Mouse (Mus musculus) right cerebral cortex, adult 2 months (tissue): ENCODE measurements at regions not wholly inside any gene's neighbourhood (a gene's known extent, or its start where the extent isn't known, plus 50 kb on each side); places are given as distances from the start of the nearest gene placed in this dataset.

Experiments
- DNase-seq, 2 experiments: peaks; one replicate each; pipeline ENCODE4 v3.0.0; 2021 to 2022; ENCODE audit warnings: low spot score in 2 of 2

DNA sequence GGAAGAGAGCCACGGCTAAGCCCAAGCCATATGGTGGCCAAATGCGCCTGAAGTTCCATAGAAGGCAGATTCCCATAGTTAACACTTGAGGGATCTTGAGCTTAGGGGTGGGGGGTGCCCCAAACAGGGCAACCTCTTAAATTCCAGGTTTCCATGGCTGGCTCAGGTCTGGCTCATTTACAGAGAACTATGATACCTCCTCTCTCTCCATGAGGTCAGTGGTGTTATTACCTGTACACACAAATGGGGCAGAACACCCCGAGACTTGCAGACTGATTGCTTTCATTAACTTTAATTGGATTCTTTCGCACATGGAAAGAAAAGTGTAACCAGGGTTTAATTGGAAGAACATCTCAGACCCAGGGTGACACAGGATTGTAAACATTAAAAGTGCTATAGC is 177.1 kb upstream of the Klhl29 start:
- no peak for DNase-seq

DNA sequence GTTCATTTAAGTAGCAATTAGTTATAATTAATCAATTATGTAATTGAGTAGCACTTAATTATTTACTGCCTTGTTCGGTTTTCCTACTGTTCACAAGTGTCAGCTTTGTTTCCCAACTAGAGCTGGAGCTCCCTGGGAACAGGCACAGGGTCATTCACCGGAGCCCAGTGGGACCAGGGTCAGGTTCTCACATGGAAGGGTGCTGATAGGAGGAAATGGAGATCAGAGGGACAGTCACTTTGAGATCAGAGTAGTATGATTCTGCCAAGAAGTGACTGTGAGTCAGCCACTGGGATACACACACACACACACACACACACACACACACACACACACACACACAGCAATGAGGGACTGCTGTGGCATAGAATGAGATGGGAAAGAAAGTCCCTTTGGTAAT is 176.4 kb upstream of the Klhl29 start:
- DNase-seq = no peak

DNA sequence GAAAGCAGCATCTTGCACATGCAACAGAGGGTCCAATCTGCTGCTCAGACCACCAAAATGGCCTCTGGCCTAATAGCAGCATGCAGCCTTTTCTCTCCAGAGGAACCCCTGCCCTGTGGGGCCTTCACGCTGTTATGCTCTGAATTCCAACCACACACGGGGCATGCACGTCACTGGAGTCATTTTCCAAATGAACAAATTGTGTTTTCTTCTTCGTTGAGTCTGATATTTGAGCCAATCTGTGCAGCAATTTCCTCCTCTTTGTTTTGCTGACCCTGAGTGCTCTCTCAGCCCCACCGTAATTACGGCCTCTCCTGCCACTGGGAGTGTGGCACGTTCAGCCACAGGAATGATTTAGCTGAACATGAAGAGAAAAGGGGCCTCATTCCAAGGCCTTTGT is 174.3 kb upstream of the Klhl29 start:
- no peak for DNase-seq

DNA sequence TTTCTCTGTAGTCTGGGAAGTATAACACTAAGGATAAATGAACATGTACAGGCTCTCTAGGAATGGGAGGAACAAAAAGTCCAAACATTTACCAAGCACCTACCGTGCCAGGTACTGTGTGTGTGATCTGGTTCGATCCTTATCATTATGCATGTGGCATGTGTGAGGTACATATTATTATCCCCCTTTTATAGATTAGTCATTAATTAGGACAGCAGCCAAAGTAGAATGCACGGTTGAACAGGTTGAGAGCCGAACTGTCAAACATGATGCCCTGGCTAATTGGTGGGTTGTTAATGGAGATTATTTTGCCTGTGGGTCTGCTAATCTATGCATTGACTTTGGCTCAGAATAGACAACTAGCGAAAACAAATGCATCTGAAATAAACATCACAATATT is 172.2 kb upstream of the Klhl29 start:
- no peak for DNase-seq

DNA sequence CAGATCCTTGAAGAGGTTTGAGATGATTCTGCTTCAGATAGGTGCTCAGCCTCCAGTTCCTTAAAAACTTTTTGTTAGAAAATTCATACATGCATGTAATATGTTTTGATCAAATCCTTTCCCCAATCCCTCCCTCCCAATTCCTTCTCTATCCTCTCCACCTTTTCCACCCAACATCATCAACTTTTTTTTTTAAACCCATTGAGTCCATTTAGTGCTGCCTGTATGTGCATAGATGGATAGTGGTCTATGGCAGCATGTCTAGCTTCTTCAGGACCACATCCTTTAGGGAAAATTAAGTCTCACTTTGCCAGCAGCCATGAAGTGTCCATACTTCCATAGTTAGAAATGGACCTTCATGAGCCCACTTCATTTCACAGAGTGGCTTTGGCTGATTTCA is 167.2 kb upstream of the Klhl29 start:
- no peak for DNase-seq

DNA sequence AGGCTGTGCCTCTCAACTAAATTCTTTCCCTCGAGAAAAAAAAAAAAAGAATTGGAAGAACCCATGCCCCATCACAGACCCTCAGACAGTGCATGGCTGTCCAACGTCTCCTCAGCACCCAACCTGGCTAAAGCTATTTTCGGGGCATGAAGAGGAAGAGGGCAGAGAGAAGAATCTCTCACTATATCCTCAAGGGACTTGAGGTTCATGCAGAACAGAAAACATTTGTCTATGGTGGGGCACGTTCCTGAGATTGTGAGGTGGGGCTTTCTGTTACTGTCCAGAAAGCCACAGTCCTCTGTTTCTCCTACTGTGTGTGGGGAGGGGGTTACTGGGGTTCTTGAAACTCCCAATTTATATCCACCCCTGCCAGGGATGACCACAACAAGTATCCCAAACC is 120.8 kb upstream of the Klhl29 start:
- no peak for DNase-seq

DNA sequence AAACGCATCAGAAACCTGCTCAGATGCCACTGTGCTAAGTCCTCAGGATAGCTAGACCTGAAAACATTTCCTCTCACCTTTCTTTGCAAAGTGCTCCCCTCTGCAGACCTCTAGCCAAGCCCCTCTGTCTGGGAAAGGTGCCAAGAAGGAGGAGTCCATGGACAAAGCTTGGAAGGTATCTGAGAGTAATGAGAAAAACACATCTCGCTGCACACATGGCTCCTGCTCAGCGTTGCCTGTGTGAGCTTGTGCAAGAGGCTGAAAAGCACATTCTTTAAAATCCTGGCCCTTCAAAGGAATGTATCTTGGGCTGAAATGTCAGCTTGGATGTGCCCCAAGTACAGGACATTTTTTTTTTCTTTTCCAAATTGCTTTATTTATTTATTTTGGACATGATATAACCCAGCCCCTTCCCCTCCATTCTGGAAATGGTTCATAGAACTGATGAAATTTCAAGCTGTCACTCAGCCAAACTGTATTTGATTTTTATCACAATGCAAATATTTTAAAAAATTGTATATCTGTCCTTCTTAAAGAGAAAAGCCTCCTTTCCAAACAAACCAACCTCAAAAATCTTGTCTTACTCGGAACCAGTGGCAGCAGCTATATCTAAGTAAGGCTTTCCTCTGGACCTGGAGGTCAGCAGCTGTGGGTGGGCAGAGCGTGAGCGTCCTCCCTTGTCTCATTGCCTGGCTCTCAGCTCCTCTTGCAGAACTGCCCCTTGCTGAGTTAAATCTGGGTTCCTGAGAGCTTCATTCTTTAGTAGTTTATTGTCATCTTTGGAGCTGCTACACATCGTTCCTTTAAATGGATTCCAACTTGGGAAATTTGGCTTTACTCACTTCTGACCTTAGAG is 119.4 kb upstream of the Klhl29 start:
- DNase-seq = no peak

DNA sequence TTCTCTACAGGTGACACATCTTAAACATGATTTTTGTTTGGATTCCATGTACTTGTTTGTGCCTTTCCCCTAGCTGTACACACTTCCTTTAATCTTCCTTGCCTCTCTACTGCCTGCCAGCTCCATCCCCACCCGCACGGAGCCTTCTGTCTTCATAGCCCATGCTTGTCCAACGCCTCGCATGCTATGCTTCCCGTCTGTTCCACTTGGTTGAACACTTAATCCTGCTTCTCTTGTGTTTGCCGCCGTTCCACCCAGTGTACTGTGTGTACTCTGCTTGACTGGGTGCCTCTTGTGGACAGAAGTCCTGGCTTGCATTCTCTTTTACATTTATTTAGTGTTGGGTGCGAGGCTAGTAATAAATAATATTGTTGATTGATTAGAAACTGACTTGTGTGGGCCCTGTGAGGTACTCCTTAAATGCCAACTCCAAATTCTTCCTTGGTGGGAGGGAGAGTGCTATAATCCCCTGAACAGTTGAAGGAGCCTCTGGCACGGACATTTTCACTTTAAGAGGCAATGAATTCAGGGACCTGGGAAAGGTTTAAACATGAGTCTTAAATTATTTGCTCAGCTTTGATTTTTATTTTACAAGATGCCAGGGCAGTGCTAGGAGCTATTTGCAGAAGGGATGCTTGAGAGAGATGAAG is 88.9 kb upstream of the Klhl29 start:
- DNase-seq = no peak

DNA sequence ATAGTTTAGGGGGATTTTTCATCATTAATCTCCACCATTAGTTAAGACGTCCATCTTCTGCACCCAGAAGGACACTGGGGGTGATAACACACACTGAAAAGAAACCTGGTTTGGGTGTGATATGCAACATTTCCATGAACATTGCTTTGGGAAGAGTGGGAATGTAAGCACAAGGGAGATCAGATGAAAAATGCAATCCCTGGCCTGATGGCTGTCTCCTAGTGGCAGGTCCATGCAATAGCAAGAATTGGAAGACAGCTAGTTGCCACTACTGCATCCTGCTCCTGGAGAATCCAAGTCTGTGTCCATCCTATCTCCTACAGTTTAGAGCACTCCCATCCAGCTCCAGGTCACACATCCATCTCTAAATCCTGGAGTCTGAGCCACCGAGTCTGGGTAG is 77.7 kb upstream of the Klhl29 start:
- no peak for DNase-seq

DNA sequence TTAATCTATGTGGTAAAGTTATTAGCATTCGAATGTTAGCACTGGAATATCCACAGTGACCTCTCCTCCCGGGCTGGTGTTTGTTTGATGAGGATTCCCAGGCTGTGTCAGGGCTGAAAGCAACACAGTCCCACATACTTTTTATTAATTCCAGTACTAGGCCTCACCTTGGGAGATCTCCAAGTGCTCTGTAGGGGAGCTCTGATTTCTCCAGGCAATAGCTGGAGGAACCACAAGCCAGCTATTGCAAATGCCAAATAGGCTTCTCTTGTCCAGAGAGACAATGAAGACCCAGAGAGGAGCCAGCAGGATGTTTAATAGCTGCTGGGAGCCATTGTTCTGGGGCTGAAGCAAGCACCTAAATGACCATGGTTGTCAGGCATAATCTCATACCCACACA is 68.2 kb upstream of the Klhl29 start:
- no peak for DNase-seq

DNA sequence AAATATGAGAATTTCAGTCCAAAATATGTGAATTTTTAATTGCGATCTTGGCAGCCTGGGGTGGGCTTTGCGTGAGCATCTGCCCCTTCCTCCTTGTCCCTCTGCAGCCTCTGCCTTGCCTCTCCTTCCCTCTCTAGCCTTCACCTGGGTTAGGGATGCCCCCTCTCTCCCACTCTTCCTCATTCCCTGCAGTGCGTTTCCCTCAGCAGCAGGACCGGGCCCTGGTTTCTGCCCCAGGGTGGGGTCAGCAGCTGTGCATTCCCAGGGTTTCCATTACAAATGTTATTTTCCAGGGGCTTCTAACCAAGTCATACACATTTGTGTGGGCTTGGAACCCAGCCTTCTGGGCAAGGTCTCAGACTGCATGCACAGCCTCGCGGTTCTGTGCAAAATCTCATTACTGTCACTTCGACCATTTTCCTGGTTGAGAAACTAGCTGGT is 67.6 kb upstream of the Klhl29 start:
- DNase-seq = no peak

DNA sequence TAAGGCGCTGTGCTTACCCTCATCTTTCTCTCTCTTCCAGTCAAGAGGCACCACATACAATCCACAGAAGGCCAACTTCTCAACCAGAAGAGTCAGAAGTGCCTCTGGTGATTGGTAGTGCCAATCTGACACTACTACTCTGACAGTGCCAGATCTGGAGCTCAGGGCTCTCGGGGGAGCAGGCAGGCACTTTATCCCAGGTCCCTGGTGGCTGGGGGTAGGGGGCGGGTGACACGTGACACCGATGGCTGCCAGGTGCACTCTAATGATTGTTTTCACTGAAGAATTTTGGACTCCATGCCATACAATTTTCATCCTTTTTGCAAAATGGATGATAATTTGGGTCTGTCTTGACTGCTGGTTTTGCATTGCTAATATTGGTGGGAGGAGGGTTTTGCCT is 67.2 kb upstream of the Klhl29 start:
- no peak for DNase-seq

DNA sequence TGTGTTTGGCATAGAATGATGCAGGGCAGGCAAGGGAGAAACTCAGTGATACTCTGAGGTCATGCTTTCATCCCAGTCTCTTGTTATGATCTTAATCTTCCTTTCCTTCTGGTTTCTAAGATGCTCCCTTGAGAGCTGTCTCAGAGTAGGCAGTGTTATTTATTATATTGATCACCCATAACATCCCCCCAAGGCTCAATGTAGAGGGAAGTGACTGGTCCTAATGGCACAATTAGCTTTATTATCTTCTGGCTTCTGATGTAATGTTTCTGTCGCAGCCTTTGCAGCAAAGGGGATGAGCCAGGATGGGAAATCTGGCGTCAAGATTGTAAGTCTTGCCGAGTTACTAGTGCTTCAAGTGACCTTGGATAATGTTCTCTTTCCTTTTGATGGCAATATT is 65.0 kb upstream of the Klhl29 start:
- no peak for DNase-seq

DNA sequence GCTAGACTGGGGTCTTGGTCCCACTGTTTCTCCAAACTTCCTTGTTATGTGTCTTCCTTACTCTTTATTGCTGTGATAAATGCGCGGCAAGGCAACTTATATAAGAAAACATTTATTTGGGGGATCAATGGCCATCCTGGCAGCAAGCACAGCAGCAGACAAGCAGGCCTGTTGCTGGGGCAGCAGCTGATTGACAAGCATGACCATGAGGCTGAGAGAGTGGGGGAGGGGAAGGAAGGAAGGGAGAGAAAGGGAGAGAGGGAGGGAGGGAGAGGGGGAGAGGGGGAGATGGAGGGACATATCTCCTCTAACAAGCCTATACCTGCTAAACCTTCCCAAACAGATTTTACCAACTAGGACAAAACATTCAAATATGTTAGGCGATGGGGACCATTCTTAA is 60.4 kb upstream of the Klhl29 start:
- no peak for DNase-seq

DNA sequence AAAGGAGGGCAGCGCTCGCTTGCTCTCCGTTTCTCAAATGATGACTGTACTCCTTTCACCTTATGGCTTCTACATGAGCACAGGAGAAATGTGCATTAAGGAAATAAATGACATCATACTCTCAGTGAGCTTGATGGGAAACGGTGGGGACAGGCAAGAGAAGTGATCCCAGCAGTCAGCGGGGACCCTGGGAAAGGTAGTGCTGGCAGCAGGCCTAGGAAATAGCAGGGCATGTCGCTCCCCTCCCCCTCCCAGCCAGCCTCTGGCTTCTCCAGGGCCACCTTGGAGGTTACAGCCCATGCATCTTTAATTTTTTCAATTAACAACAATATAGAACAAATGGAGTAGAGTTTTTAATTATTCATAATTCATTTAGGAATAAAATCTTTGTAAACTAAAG is 58.6 kb upstream of the Klhl29 start:
- DNase-seq = no peak

DNA sequence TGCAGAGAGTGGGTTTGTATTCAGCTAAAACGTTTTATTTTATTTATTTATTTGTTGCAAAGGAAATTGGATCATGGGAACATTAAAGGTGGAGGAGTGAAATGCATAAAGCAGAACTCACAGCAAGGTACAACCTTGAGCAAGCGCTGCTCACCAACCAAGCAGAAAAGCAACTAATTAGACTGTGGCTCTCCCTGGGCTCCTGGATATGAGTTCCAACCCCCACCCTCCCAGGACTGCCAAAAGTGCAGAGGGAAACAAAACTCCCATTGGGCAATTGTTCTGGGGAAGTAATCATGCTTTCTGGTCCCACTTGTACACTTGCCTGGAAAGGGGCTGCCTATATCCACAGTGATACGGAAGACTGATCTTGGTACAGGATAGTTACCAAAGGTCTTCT is 57.2 kb upstream of the Klhl29 start:
- DNase-seq = no peak

DNA sequence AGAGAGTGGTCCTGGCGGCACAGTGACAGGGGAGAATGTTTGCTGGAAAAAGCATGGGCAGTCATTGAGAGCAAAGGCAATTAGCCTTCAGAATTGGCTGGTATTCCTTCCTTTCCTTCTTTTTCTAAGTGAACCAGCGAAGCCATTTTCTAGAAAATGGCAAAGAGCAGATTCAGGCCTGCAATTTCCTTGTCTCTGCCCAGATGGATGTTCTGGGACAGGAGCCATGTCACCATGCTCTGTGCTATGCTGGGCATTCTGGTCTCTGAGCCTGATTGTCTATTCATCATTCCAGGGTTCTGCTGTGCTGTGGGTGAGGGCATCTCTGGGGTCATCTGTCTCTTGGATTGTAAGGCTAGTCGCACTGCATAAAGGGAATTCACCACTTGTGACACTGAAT is 53.3 kb upstream of the Klhl29 start:
- DNase-seq = no peak
